Mouse (Mus musculus): Measurements from ENCODE around the gene Tor3a.

GRCm38 (mm10) chr1:156616989-156617598, 57.1 kb downstream of the Tor3a start:
- TF ChIP-seq CTCF (IDR thresholded peaks at IDR 0.05; ENCODE audit: low read depth, low read length) = no peak
- TF ChIP-seq POLR2A (IDR thresholded peaks at IDR 0.05; ENCODE audit: insufficient read depth, low read length) = no peak

Measured in ES-Bruce4 (cell line).